Mouse (Mus musculus) small intestine, adult 2 months (tissue): ENCODE measurements around the gene Cfl2.

Experiments used
- CTCF ChIP-seq: fragments of 200-500 bp; IDR thresholded peaks from 2 replicates; pipeline ENCODE4 v1.5.1; 2012; ENCODE audit warnings: low read depth, mild to moderate bottlenecking, control low read depth, inconsistent platforms, low read length, moderate library complexity, mixed read lengths; ENCODE audit not compliant: insufficient replicate concordance, insufficient read length; ENCODE audit errors: extremely low read depth
- POLR2A ChIP-seq: fragments of 200-500 bp; IDR thresholded peaks from 2 replicates; pipeline ENCODE4 v1.6.1; 2012; ENCODE audit warnings: low read depth, mild to moderate bottlenecking, control low read depth, inconsistent platforms, low read length, moderate library complexity

- TF ChIP-seq CTCF, result no peak
- TF ChIP-seq POLR2A, result no peak
Observed at GRCm38 (mm10) chr12:54887580-54888127, 25.0 kb upstream of the Cfl2 start.
